Mouse (Mus musculus) yolk sac, embryonic 10.5 days (tissue): ENCODE measurements around the gene Olfr1167.
"Not testable (repeated sequence)": the region's sequence is repeated elsewhere in the genome, so short reads cannot be mapped to it uniquely, and the experiment has no call there.

ENCODE experiments used
- DNase-seq: peaks from one replicate; pipeline ENCODE4 v3.0.0-alpha.2; 2017; ENCODE audit warnings: low spot score

The Olfr1167 gene

GRCm38 (mm10) chr2:88155093-88155492 is at the start of gene Olfr1167:
Gene Olfr1167 (minus strand): TSS chr2:88155193.
- DNase-seq: not testable (repeated sequence)

- no peak for DNase-seq
Observed at GRCm38 (mm10) chr2:88181580-88181979, 26.6 kb upstream of the Olfr1167 start, which contains the start of gene Olfr1168. Gene Olfr1168 (plus strand): TSS chr2:88181880.

- DNase-seq: no peak
Observed at GRCm38 (mm10) chr2:88128172-88128571, 26.8 kb downstream of the Olfr1167 start, which contains the start of gene Olfr1166. Gene Olfr1166 (minus strand): TSS chr2:88128272.
